Mouse (Mus musculus): ENCODE measurements around the gene Taf13.
"Not testable (repeated sequence)": the region's sequence is repeated elsewhere in the genome, so short reads cannot be mapped to it uniquely, and the experiment has no call there.

The Taf13 gene

GRCm38 (mm10) chr3:108571443-108572294 lies at the start of gene Taf13:
Taf13 (plus strand) TSS chr3:108571698.
- peak; percentile 98 for DNase-seq

GRCm38 (mm10) chr3:108523415-108523814 lies 48.1 kb upstream of the Taf13 start:
- no peak for DNase-seq

GRCm38 (mm10) chr3:108528489-108528888 lies 43.0 kb upstream of the Taf13 start:
- DNase-seq = no peak

GRCm38 (mm10) chr3:108533114-108533885 lies 38.2 kb upstream of the Taf13 start:
- DNase-seq = no peak

- DNase-seq = no peak
Measured at GRCm38 (mm10) chr3:108533951-108534350, 37.5 kb upstream of the Taf13 start, which contains the start of gene 1700013F07Rik. 1700013F07Rik (plus strand) TSS chr3:108534150.

GRCm38 (mm10) chr3:108535896-108536516 lies 35.5 kb upstream of the Taf13 start:
- no peak for DNase-seq

GRCm38 (mm10) chr3:108536517-108537260 lies 34.8 kb upstream of the Taf13 start, which contains the start of gene 5330417C22Rik:
5330417C22Rik (minus strand) TSS chr3:108536536.
- DNase-seq = peak; percentile 54

- peak; percentile 78 for DNase-seq
Measured at GRCm38 (mm10) chr3:108537303-108537702, 34.2 kb upstream of the Taf13 start.

- no peak for DNase-seq
Measured at GRCm38 (mm10) chr3:108542299-108542698, 29.2 kb upstream of the Taf13 start.

GRCm38 (mm10) chr3:108554111-108554561 lies 17.4 kb upstream of the Taf13 start:
- DNase-seq = no peak

GRCm38 (mm10) chr3:108554587-108555312 lies 16.7 kb upstream of the Taf13 start:
- DNase-seq = peak; percentile 93

GRCm38 (mm10) chr3:108557888-108558287 lies 13.6 kb upstream of the Taf13 start:
- DNase-seq = no peak

- peak; percentile 95 for DNase-seq
Measured at GRCm38 (mm10) chr3:108562133-108562730, 9.3 kb upstream of the Taf13 start, which contains the start of gene Tmem167b. Tmem167b (minus strand) TSS chr3:108562466.

- DNase-seq = peak; percentile 50
Measured at GRCm38 (mm10) chr3:108562777-108563271, 8.7 kb upstream of the Taf13 start.

- DNase-seq = peak; percentile 82
Measured at GRCm38 (mm10) chr3:108563309-108563708, 8.2 kb upstream of the Taf13 start.

GRCm38 (mm10) chr3:108567990-108568877 lies 3.3 kb upstream of the Taf13 start:
- DNase-seq = no peak

GRCm38 (mm10) chr3:108569636-108570035 lies 1.9 kb upstream of the Taf13 start:
- not testable (repeated sequence) for DNase-seq

- DNase-seq = no peak
Measured at GRCm38 (mm10) chr3:108570813-108571212, 685 bp upstream of the Taf13 start.

- peak; percentile 6 for DNase-seq
Measured at GRCm38 (mm10) chr3:108572309-108573010, 962 bp downstream of the Taf13 start.

Measured in thymus, postnatal 25 days (tissue).